Mouse (Mus musculus): ENCODE measurements around the gene Fabp3. TPM values are rescaled to one million over a fixed set of nuclear protein-coding genes. Genes with fewer than 3 reads are reported as not detected.

Gene Fabp3
- total RNA-seq, 2 experiments from 2014 or later = 0.33 TPM; not detected in 1

GRCm38 (mm10) chr4:130292271-130292670, 16.1 kb upstream of the Fabp3 start:
- peak; percentile 82 for ATAC-seq (ENCODE audit: poor library complexity, severe bottlenecking)

GRCm38 (mm10) chr4:130294513-130294912, 13.9 kb upstream of the Fabp3 start:
- ATAC-seq (ENCODE audit: poor library complexity, severe bottlenecking) = no peak

- no peak for ATAC-seq (ENCODE audit: poor library complexity, severe bottlenecking)
Measured at GRCm38 (mm10) chr4:130295047-130295745, 13.2 kb upstream of the Fabp3 start.

- ATAC-seq (ENCODE audit: poor library complexity, severe bottlenecking) = no peak
Measured at GRCm38 (mm10) chr4:130296243-130296965, 12.0 kb upstream of the Fabp3 start.

- ATAC-seq (ENCODE audit: poor library complexity, severe bottlenecking) = peak; percentile 65
Measured at GRCm38 (mm10) chr4:130297123-130297529, 11.3 kb upstream of the Fabp3 start.

- ATAC-seq (ENCODE audit: poor library complexity, severe bottlenecking) = no peak
Measured at GRCm38 (mm10) chr4:130298877-130299628, 9.3 kb upstream of the Fabp3 start.

GRCm38 (mm10) chr4:130299629-130300018, 8.8 kb upstream of the Fabp3 start:
- no peak for ATAC-seq (ENCODE audit: poor library complexity, severe bottlenecking)

- no peak for ATAC-seq (ENCODE audit: poor library complexity, severe bottlenecking)
Measured at GRCm38 (mm10) chr4:130302285-130302870, 6.0 kb upstream of the Fabp3 start.

GRCm38 (mm10) chr4:130304746-130305145, 3.6 kb upstream of the Fabp3 start:
- no peak for ATAC-seq (ENCODE audit: poor library complexity, severe bottlenecking)

GRCm38 (mm10) chr4:130306796-130307630, 1.4 kb upstream of the Fabp3 start:
- no peak for ATAC-seq (ENCODE audit: poor library complexity, severe bottlenecking)

GRCm38 (mm10) chr4:130307851-130308230, 554 bp upstream of the Fabp3 start:
- ATAC-seq (ENCODE audit: poor library complexity, severe bottlenecking) = peak; percentile 33; the same call in 1 of the 2 replicates

GRCm38 (mm10) chr4:130309254-130309653, 859 bp downstream of the Fabp3 start:
- ATAC-seq (ENCODE audit: poor library complexity, severe bottlenecking) = no peak

GRCm38 (mm10) chr4:130312526-130312925, 4.1 kb downstream of the Fabp3 start:
- no peak for ATAC-seq (ENCODE audit: poor library complexity, severe bottlenecking)

- no peak for ATAC-seq (ENCODE audit: poor library complexity, severe bottlenecking)
Measured at GRCm38 (mm10) chr4:130313552-130313951, 5.2 kb downstream of the Fabp3 start.

- no peak for ATAC-seq (ENCODE audit: poor library complexity, severe bottlenecking)
Measured at GRCm38 (mm10) chr4:130315771-130316527, 7.6 kb downstream of the Fabp3 start.

- ATAC-seq (ENCODE audit: poor library complexity, severe bottlenecking) = no peak
Measured at GRCm38 (mm10) chr4:130316691-130317090, 8.3 kb downstream of the Fabp3 start.

GRCm38 (mm10) chr4:130318122-130318521, 9.7 kb downstream of the Fabp3 start:
- no peak for ATAC-seq (ENCODE audit: poor library complexity, severe bottlenecking)

GRCm38 (mm10) chr4:130319564-130319963, 11.2 kb downstream of the Fabp3 start:
- no peak for ATAC-seq (ENCODE audit: poor library complexity, severe bottlenecking)

- no peak for ATAC-seq (ENCODE audit: poor library complexity, severe bottlenecking)
Measured at GRCm38 (mm10) chr4:130321640-130322039, 13.2 kb downstream of the Fabp3 start.

- no peak for ATAC-seq (ENCODE audit: poor library complexity, severe bottlenecking)
Measured at GRCm38 (mm10) chr4:130322567-130322966, 14.2 kb downstream of the Fabp3 start.
